Mouse (Mus musculus): ENCODE results near the gene Dock4.

DNA sequence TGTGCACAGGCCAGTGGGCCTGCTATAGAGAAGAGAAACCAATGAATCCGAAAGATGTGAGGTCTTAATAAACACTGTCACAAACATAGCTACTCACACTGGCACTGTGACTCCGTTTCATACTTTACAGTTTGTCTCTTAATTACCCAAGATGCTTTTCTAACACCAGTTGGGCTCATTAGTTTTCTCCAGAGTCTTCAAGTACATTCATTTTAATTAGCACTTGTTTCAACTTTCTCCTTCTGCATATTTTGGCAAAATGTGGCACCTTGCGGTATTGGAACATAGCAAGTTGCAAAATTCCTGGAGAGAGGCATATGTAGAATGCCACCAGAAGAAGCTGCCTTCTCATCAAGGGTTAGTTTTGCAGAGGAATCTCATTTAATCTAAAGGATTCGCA, 252.6 kb downstream of the Dock4 start:
- TF ChIP-seq POLR2A (IDR thresholded peaks at IDR 0.05; ENCODE audit: insufficient read depth, low read depth, low read length) (no peak), CTCF (IDR thresholded peaks at IDR 0.05) (no peak)
